In the genomic region with DNA sequence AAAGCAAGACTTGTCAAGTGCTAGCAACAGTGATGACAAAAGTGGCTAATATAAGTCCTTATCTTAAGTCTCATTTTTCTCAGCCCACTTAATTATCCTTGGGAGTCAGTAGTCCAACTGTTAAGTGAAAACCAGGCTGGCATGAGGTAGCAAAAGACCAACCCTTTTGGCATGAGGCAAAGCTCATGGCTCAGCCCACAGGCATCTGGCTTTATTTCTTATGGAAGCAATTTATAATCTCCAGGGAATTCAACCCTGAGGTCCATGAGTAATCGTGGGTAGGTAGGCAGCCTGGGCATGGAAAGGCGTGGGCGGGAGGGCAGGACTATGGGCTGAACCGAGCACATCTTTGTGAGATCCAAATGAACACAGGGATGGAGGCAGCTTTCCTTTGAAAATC, we compare ENCODE assay signal across 18 mouse cellular contexts.
A peak's percentile ranks its signal among the peaks of the same experiment; 100 is the strongest.
DNase-seq lines count a peak whose midpoint lies in the region; ATAC-seq lines count a peak whose summit lies in the region.
"Had no signal": no experiment of that assay in that cellular context is flagged by ENCODE, and none has a peak within 500 bp of the region (broad histone marks: within the 10 kb centered on the region; RNA-seq: fewer than 3 reads in every experiment).

No protein-coding gene starts in this region.

- DNase-seq in 3134 (ENCODE audit: extremely low read depth, insufficient read length, low spot score) = peak; percentile 89
- peak; percentile 91 for DNase-seq in 3T3-L1 (ENCODE audit: low read depth, low spot score)
- peak; percentile 90 for DNase-seq in NIH3T3 (ENCODE audit: low read depth)
- peak; percentile 76 for DNase-seq in fibroblast of lung, adult 2 months (ENCODE audit: low read depth)
- DNase-seq in ovary, adult 18-20 months (ENCODE audit: low spot score) = no peak
- DNase-seq in lung, postnatal 10 days = no peak
- DNase-seq: adrenal gland, postnatal 14 days; cerebellum, adult 2 months; cerebellum, postnatal 14 days; embryo, embryonic 11 days; gastrocnemius, postnatal 14 days; heart, postnatal 10 days; heart, postnatal 4 days; kidney, adult 2 months had no signal

- no peak for ATAC-seq in inflammation-experienced regulatory T-cells, adult 6 months
- ATAC-seq: activated CD4-positive, CD25-positive, alpha-beta regulatory T cell, adult 4 months; hindbrain, embryonic 16.5 days; intestine, embryonic 15.5 days had no signal

Comparison
In these comparisons a context has a peak if more than half of its experiments do, and no peak if none do; other contexts are left out.
1. DNase-seq: peak in 3134 (single experiment), 3T3-L1 (single experiment), NIH3T3 (single experiment) and fibroblast of lung, adult 2 months (single experiment); none in ovary, adult 18-20 months (single experiment) and lung, postnatal 10 days (single experiment).